Mouse (Mus musculus) CH12.LX (cell line): ENCODE results near the gene Vamp9.

Experiments
- BHLHE40 ChIP-seq: IDR thresholded peaks from 2 replicates; pipeline ENCODE4 v1.6.1; 2011; ENCODE audit warnings: mild to moderate bottlenecking, low read depth, low read length, improper control_type of control experiment
- CTCF ChIP-seq, 2 experiments: IDR thresholded peaks in 1 of 2; conservative IDR thresholded peaks in 1 of 2; 2 replicates each; pipeline ENCODE4 v1.5.1; 2011 to 2012; ENCODE audit warnings: low read depth in 2 of 2, low read length in 2 of 2, improper control_type of control experiment in 1 of 2, inconsistent platforms in 1 of 2, mild to moderate bottlenecking in 1 of 2, moderate library complexity in 1 of 2
- MAX ChIP-seq: IDR thresholded peaks from 2 replicates; pipeline ENCODE4 v1.6.1; 2011; ENCODE audit warnings: low read length, improper control_type of control experiment
- PAX5 ChIP-seq: IDR thresholded peaks from 2 replicates; pipeline ENCODE4 v1.6.1; 2012; ENCODE audit warnings: low read length, inconsistent platforms, mixed read lengths
- POLR2A ChIP-seq: IDR thresholded peaks from 2 replicates; pipeline ENCODE4 v1.6.1; 2011; ENCODE audit warnings: low read depth, mild to moderate bottlenecking, improper control_type of control experiment, low read length
- POLR2AphosphoS2 ChIP-seq: IDR thresholded peaks from 2 replicates; pipeline ENCODE4 v1.6.1; 2011; ENCODE audit warnings: low read depth, low read length, improper control_type of control experiment
- ZC3H11A ChIP-seq: IDR thresholded peaks from 2 replicates; pipeline ENCODE4 v1.6.1; 2012; ENCODE audit warnings: low read depth, mild to moderate bottlenecking, inconsistent platforms, low read length, improper control_type of control experiment
- ZNF384 ChIP-seq: IDR thresholded peaks from 2 replicates; pipeline ENCODE4 v1.6.1; 2012; ENCODE audit warnings: low read depth, low read length, improper control_type of control experiment, inconsistent platforms

GRCm38 (mm10) chr5:100000048-100000447, 94.0 kb downstream of the Vamp9 start:
- TF ChIP-seq PAX5 = no peak
- no peak for TF ChIP-seq CTCF (conservative IDR thresholded peaks at IDR 0.05 in 1 of 2, IDR thresholded peaks at IDR 0.05 in 1 of 2; ENCODE audit: low read depth in 2 of 2, low read length in 2 of 2)
- no peak for TF ChIP-seq BHLHE40
- TF ChIP-seq ZC3H11A = no peak
- TF ChIP-seq POLR2A = no peak
- TF ChIP-seq POLR2AphosphoS2 = no peak
- peak; percentile 18; the same call in 1 of the 2 replicates for TF ChIP-seq MAX
- TF ChIP-seq ZNF384 = no peak
